Mouse (Mus musculus): Measurements from ENCODE around the gene Vmn2r98.
"Not testable (repeated sequence)": the region's sequence is repeated elsewhere in the genome, so short reads cannot be mapped to it uniquely, and the experiment has no call there.

Gene Vmn2r98

GRCm38 (mm10) chr17:19053160-19053559, at the start of gene Vmn2r98:
Vmn2r98 (plus strand) TSS chr17:19053460.
- DNase-seq = not testable (repeated sequence)

- DNase-seq = not testable (repeated sequence)
These were observed 21.8 kb upstream of the Vmn2r98 start for GRCm38 (mm10) chr17:19031441-19031840.

- no peak for DNase-seq
These were observed 21.3 kb upstream of the Vmn2r98 start for GRCm38 (mm10) chr17:19031962-19032361.

GRCm38 (mm10) chr17:19032721-19033120, 20.5 kb upstream of the Vmn2r98 start:
- DNase-seq = no peak
